Comparison of ENCODE assay signal across 28 mouse cellular contexts in the genomic region with DNA sequence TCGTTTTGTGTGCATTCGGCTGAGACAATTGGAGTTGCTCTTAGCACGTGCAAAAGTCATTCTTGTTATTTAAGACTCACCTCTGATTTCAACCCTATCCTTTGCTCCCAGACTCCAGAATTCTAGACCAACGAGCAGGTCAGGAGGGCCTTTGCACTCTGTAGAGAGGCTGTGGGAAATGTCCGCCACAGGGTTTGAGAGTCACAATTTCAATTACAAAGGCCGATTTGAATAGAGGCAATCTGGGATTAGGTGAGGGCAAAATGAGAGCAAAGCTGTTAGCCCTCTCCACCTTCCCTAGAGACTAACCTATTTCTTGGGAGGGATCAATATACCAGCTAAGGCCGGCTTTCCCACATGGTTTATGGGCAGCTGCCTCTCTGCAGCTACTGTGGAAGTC.
A peak's percentile ranks its signal among the peaks of the same experiment; 100 is the strongest.
DNase-seq lines count a peak whose midpoint lies in the region; ATAC-seq and TF ChIP-seq lines count a peak whose summit lies in the region.
"Had no signal": no experiment of that assay in that cellular context is flagged by ENCODE, and none has a peak within 500 bp of the region (broad histone marks: within the 10 kb centered on the region; RNA-seq: fewer than 3 reads in every experiment).

No protein-coding gene starts in this region.

- in situ Hi-C loops in ES-E14 (cut with MboI; ENCODE audit: low sequenced_read_pairs in 2 of 2, unreplicated experiment in 2 of 2) = no loop called here

- H3K9me3 ChIP-seq in midbrain, embryonic 10.5 days (replicated peaks) = no peaks in the 10 kb centered on the region
- H3K9me3 ChIP-seq in midbrain, embryonic 16.5 days (replicated peaks; ENCODE audit: control insufficient read depth, low read length, poor library complexity, severe bottlenecking) = no peaks in the 10 kb centered on the region
- H3K9me3 ChIP-seq in ES-E14 (ENCODE audit: control insufficient read depth, insufficient read depth, low read depth, low read length) = no peaks in the 10 kb centered on the region
- H3K9me3 ChIP-seq: embryonic facial prominence, embryonic 12.5 days; forebrain, embryonic 15.5 days; hindbrain, embryonic 13.5 days; limb, embryonic 12.5 days; liver, embryonic 15.5 days had no signal

- no peak overlapping the region for H3K9ac ChIP-seq in midbrain, embryonic 16.5 days (ENCODE audit: low read depth, low read length)
- no peak overlapping the region for H3K9ac ChIP-seq in ES-E14 (ENCODE audit: insufficient read depth, low read depth, low read length, poor library complexity, severe bottlenecking)
- H3K9ac ChIP-seq: embryonic facial prominence, embryonic 12.5 days; forebrain, embryonic 15.5 days; hindbrain, embryonic 13.5 days; limb, embryonic 12.5 days; liver, embryonic 15.5 days; lung, embryonic 14.5 days had no signal

- no peak for ATAC-seq in midbrain, embryonic 16.5 days
- ATAC-seq: forebrain, embryonic 15.5 days; intestine, embryonic 16.5 days had no signal

- peaks cover 25% of the 10 kb centered on the region for H3K4me1 ChIP-seq in midbrain, embryonic 10.5 days
- no peaks in the 10 kb centered on the region for H3K4me1 ChIP-seq in midbrain, embryonic 16.5 days (ENCODE audit: control insufficient read depth, insufficient read depth, low read length)
- no peaks in the 10 kb centered on the region for H3K4me1 ChIP-seq in ES-E14 (ENCODE audit: control insufficient read depth in 2 of 2, insufficient read depth in 2 of 2, low read length in 2 of 2, poor library complexity in 1 of 2)
- H3K4me1 ChIP-seq: embryonic facial prominence, embryonic 12.5 days; forebrain, embryonic 15.5 days; limb, embryonic 12.5 days; liver, embryonic 15.5 days had no signal

- peak overlapping the region; percentile 59; the same call in 1 of the 2 replicates for H3K27ac ChIP-seq in midbrain, embryonic 10.5 days (replicated peaks)
- no peak overlapping the region for H3K27ac ChIP-seq in midbrain, embryonic 16.5 days (ENCODE audit: low read length)
- H3K27ac ChIP-seq in ES-E14 (ENCODE audit: insufficient read depth, low read depth, low read length, poor library complexity, severe bottlenecking) = no peak overlapping the region
- H3K27ac ChIP-seq: embryonic facial prominence, embryonic 12.5 days; forebrain, embryonic 15.5 days; hindbrain, embryonic 13.5 days; limb, embryonic 12.5 days; liver, embryonic 15.5 days had no signal

- no peak overlapping the region for H3K4me2 ChIP-seq in midbrain, embryonic 16.5 days (ENCODE audit: low read length)
- H3K4me2 ChIP-seq: embryonic facial prominence, embryonic 12.5 days; forebrain, embryonic 15.5 days; heart, embryonic 11.5 days; hindbrain, embryonic 13.5 days; limb, embryonic 12.5 days; liver, embryonic 15.5 days; lung, embryonic 14.5 days had no signal

- H3K27me3 ChIP-seq in midbrain, embryonic 10.5 days (ENCODE audit: low read depth, poor library complexity, severe bottlenecking) = no peaks in the 10 kb centered on the region
- H3K27me3 ChIP-seq in midbrain, embryonic 16.5 days (ENCODE audit: control insufficient read depth, insufficient read depth, low read depth, low read length) = no peaks in the 10 kb centered on the region
- H3K27me3 ChIP-seq: embryonic facial prominence, embryonic 12.5 days; forebrain, embryonic 15.5 days; hindbrain, embryonic 13.5 days; limb, embryonic 12.5 days; liver, embryonic 15.5 days had no signal

- peak; percentile 18 for DNase-seq in midbrain, embryonic 10.5 days (ENCODE audit: low spot score)
- peak; percentile 40 for DNase-seq in ES-E14 (ENCODE audit: low read depth, low spot score)
- peak; percentile 13 for DNase-seq in WW6 (ENCODE audit: low read depth, low spot score)
- DNase-seq in retina, embryonic 14.5 days (ENCODE audit: low spot score) = peak; percentile 46
- DNase-seq in left cerebral cortex, adult 8-10 months (ENCODE audit: low spot score in 2 of 2) = no peak
- no peak for DNase-seq in adrenal gland, postnatal 4 days (ENCODE audit: low spot score in 2 of 2)
- DNase-seq: adrenal gland, postnatal 36 days; B cell, adult 2 months; cerebellum, adult 8-10 months; cerebellum, postnatal 25 days; gastrocnemius, postnatal 25 days; heart, adult 11 months; heart, postnatal 4 days; layer of hippocampus, adult 9-11 months; lung, embryonic 14.5 days; right cerebral cortex, adult 18-20 months; spleen, adult 18-20 months; thymus, adult 18-20 months; thymus, postnatal 25 days had no signal

- H3K36me3 ChIP-seq in midbrain, embryonic 10.5 days = no peaks in the 10 kb centered on the region
- H3K36me3 ChIP-seq in midbrain, embryonic 16.5 days (ENCODE audit: control insufficient read depth, insufficient read depth, low read length) = no peaks in the 10 kb centered on the region
- H3K36me3 ChIP-seq in ES-E14 (ENCODE audit: control insufficient read depth, insufficient read depth, low read length, poor library complexity, severe bottlenecking) = no peaks in the 10 kb centered on the region
- H3K36me3 ChIP-seq: embryonic facial prominence, embryonic 12.5 days; forebrain, embryonic 15.5 days; G1E; hindbrain, embryonic 13.5 days; limb, embryonic 12.5 days; liver, embryonic 15.5 days had no signal

- no peak overlapping the region for H3K4me3 ChIP-seq in midbrain, embryonic 10.5 days
- no peak overlapping the region for H3K4me3 ChIP-seq in midbrain, embryonic 16.5 days (ENCODE audit: low read depth, low read length)
- no peak overlapping the region for H3K4me3 ChIP-seq in ES-E14 (ENCODE audit: insufficient read depth in 1 of 2, low read depth in 1 of 2, low read length in 2 of 2, poor library complexity in 1 of 2, severe bottlenecking in 1 of 2)
- H3K4me3 ChIP-seq: embryonic facial prominence, embryonic 12.5 days; forebrain, embryonic 15.5 days; hindbrain, embryonic 13.5 days; limb, embryonic 12.5 days; liver, embryonic 15.5 days had no signal

- WGBS in midbrain, embryonic 10.5 days = 30% methylated on average over 7 of the region's 7 CpGs
- WGBS in midbrain, embryonic 16.5 days = 21% methylated on average over 7 of the region's 7 CpGs

TF ChIP-seq in ES-E14, 5 proteins besides CTCF, POLR2A, EP300 and RAD21:
- no peak for TF ChIP-seq MAFK (IDR thresholded peaks at IDR 0.05; ENCODE audit: insufficient read depth, low read depth, low read length)
- no peak for TF ChIP-seq HCFC1 (IDR thresholded peaks at IDR 0.05; ENCODE audit: borderline replicate concordance, insufficient read depth, low read length)
- no peak for TF ChIP-seq ZC3H11A (IDR thresholded peaks at IDR 0.05; ENCODE audit: borderline replicate concordance, low read depth, low read length)
- no peak for TF ChIP-seq ZNF384 (IDR thresholded peaks at IDR 0.05; ENCODE audit: low read depth, low read length)
- TF ChIP-seq CHD2 (IDR thresholded peaks at IDR 0.05; ENCODE audit: low read depth, low read length) = no peak

Comparison
In these comparisons a context has a peak if more than half of its experiments do, and no peak if none do; other contexts are left out.
1. DNase-seq: peak in midbrain, embryonic 10.5 days (single experiment), ES-E14 (single experiment), WW6 (single experiment) and retina, embryonic 14.5 days (single experiment); none in left cerebral cortex, adult 8-10 months (0 of 2) and adrenal gland, postnatal 4 days (0 of 2).